Mouse (Mus musculus): ENCODE results near the gene Cdc20. TPM values are rescaled to one million over a fixed set of nuclear protein-coding genes. Genes with fewer than 3 reads are reported as not detected.

Cdc20 gene
- total and polyA plus RNA-seq, 2 experiments from 2014 or later: 57.8 to 78.4 TPM

GRCm38 (mm10) chr4:118437829-118438253, 689 bp upstream of the Cdc20 start:
- 7% methylated on average over 12 of the region's 12 CpGs for WGBS
- TF ChIP-seq EP300 (IDR thresholded peaks at IDR 0.05; ENCODE audit: low read depth): no peak; the same call in 1 of the 2 replicates
- TF ChIP-seq CTCF (IDR thresholded peaks at IDR 0.05; ENCODE audit: low read depth): no peak
- H3K9me3 ChIP-seq (replicated peaks; ENCODE audit: control insufficient read depth, low read length): no peaks in the 10 kb centered on the region
- peak overlapping the region; percentile 80 for H3K9ac ChIP-seq (replicated peaks; ENCODE audit: low read depth, low read length)
- H3K27ac ChIP-seq (ENCODE audit: low read depth): peak overlapping the region; percentile 88
- H3K4me1 ChIP-seq (ENCODE audit: control insufficient read depth, insufficient read depth): peaks cover 37% of the 10 kb centered on the region
- H3K4me2 ChIP-seq (ENCODE audit: low read depth, low read length): peak overlapping the region; percentile 97
- DNase-seq (ENCODE audit: low spot score) (peak; percentile 61), ATAC-seq (ENCODE audit: insufficient read depth, low read depth) (peak; percentile 22)
- peak overlapping the region; percentile 66 for H3K4me3 ChIP-seq (ENCODE audit: low read depth, low read length)
- H3K27me3 ChIP-seq (ENCODE audit: control insufficient read depth, insufficient read depth, low read length): no peaks in the 10 kb centered on the region
- H3K36me3 ChIP-seq (replicated peaks; ENCODE audit: control insufficient read depth, insufficient read depth, low read length): peaks cover 18% of the 10 kb centered on the region

GRCm38 (mm10) chr4:118432332-118432731, 4.8 kb downstream of the Cdc20 start:
- peaks cover 46% of the 10 kb centered on the region for H3K4me1 ChIP-seq (ENCODE audit: control insufficient read depth, insufficient read depth)
- peaks cover 47% of the 10 kb centered on the region for H3K36me3 ChIP-seq (replicated peaks; ENCODE audit: control insufficient read depth, insufficient read depth, low read length)
- H3K27me3 ChIP-seq (ENCODE audit: control insufficient read depth, insufficient read depth, low read length): no peaks in the 10 kb centered on the region

GRCm38 (mm10) chr4:118429215-118429895, 7.8 kb downstream of the Cdc20 start:
- H3K9ac ChIP-seq (replicated peaks; ENCODE audit: low read depth, low read length): peak overlapping the region; percentile 67; the same call in 1 of the 2 replicates
- ATAC-seq (ENCODE audit: insufficient read depth, low read depth) (no peak), DNase-seq (ENCODE audit: low spot score) (no peak)
- TF ChIP-seq EP300 (IDR thresholded peaks at IDR 0.05; ENCODE audit: low read depth): no peak
- no peak for TF ChIP-seq CTCF (IDR thresholded peaks at IDR 0.05; ENCODE audit: low read depth)
- H3K4me2 ChIP-seq (ENCODE audit: low read depth, low read length): peak overlapping the region; percentile 84
- 55% methylated on average over 7 of the region's 7 CpGs for WGBS
- H3K27ac ChIP-seq (ENCODE audit: low read depth): peak overlapping the region; percentile 86; the same call in 1 of the 2 replicates
- peaks cover 24% of the 10 kb centered on the region for H3K4me1 ChIP-seq (ENCODE audit: control insufficient read depth, insufficient read depth)
- no peaks in the 10 kb centered on the region for H3K27me3 ChIP-seq (ENCODE audit: control insufficient read depth, insufficient read depth, low read length)
- peak overlapping the region; percentile 59 for H3K4me3 ChIP-seq (ENCODE audit: low read depth, low read length)
- no peaks in the 10 kb centered on the region for H3K9me3 ChIP-seq (replicated peaks; ENCODE audit: control insufficient read depth, low read length)
- H3K36me3 ChIP-seq (replicated peaks; ENCODE audit: control insufficient read depth, insufficient read depth, low read length): peaks cover 44% of the 10 kb centered on the region

More at GRCm38 (mm10) chr4:118432332-118432731, 4.8 kb downstream of the Cdc20 start:
- DNase-seq (ENCODE audit: low spot score) (no peak), ATAC-seq (ENCODE audit: insufficient read depth, low read depth) (no peak)
- Histone ChIP-seq H3K4me2 (ENCODE audit: low read depth, low read length) (no peak overlapping the region), H3K27ac (ENCODE audit: low read depth) (no peak overlapping the region), H3K4me3 (ENCODE audit: low read depth, low read length) (no peak overlapping the region), H3K9ac (replicated peaks; ENCODE audit: low read depth, low read length) (no peak overlapping the region), H3K9me3 (replicated peaks; ENCODE audit: control insufficient read depth, low read length) (no peaks in the 10 kb centered on the region)
- TF ChIP-seq EP300 (IDR thresholded peaks at IDR 0.05; ENCODE audit: low read depth) (no peak), CTCF (IDR thresholded peaks at IDR 0.05; ENCODE audit: low read depth) (no peak)
- 86% methylated on average over 8 of the region's 8 CpGs for WGBS

- Histone ChIP-seq H3K4me1 (ENCODE audit: control insufficient read depth, insufficient read depth) (peaks cover 21% of the 10 kb centered on the region), H3K36me3 (replicated peaks; ENCODE audit: control insufficient read depth, insufficient read depth, low read length) (peaks cover 37% of the 10 kb centered on the region), H3K9ac (replicated peaks; ENCODE audit: low read depth, low read length) (peak overlapping the region; percentile 67), H3K27me3 (ENCODE audit: control insufficient read depth, insufficient read depth, low read length) (no peaks in the 10 kb centered on the region), H3K9me3 (replicated peaks; ENCODE audit: control insufficient read depth, low read length) (no peaks in the 10 kb centered on the region), H3K4me2 (ENCODE audit: low read depth, low read length) (peak overlapping the region; percentile 84), H3K4me3 (ENCODE audit: low read depth, low read length) (peak overlapping the region; percentile 59), H3K27ac (ENCODE audit: low read depth) (peak overlapping the region; percentile 86)
- ATAC-seq (ENCODE audit: insufficient read depth, low read depth): peak; percentile 34
- no peak for TF ChIP-seq CTCF (IDR thresholded peaks at IDR 0.05; ENCODE audit: low read depth)
- no peak for TF ChIP-seq EP300 (IDR thresholded peaks at IDR 0.05; ENCODE audit: low read depth)
- 28% methylated on average over 15 of the region's 15 CpGs for WGBS
- peak; percentile 72 for DNase-seq (ENCODE audit: low spot score)
These were observed 8.5 kb downstream of the Cdc20 start for GRCm38 (mm10) chr4:118428531-118429214.

- WGBS: 1% methylated on average over 25 of the region's 31 CpGs
- no peak for TF ChIP-seq EP300 (IDR thresholded peaks at IDR 0.05; ENCODE audit: low read depth)
- TF ChIP-seq CTCF (IDR thresholded peaks at IDR 0.05; ENCODE audit: low read depth): peak; percentile 37
- ATAC-seq (ENCODE audit: insufficient read depth, low read depth): peak; percentile 95
These were observed 9.2 kb downstream of the Cdc20 start, which contains the start of gene Elovl1 for GRCm38 (mm10) chr4:118427768-118428451. Gene Elovl1 (plus strand): TSS chr4:118428093.

More at GRCm38 (mm10) chr4:118427768-118428451, 9.2 kb downstream of the Cdc20 start, which contains the start of gene Elovl1:
- no peaks in the 10 kb centered on the region for H3K27me3 ChIP-seq (ENCODE audit: control insufficient read depth, insufficient read depth, low read length)
- peak within 1 kb of the TSS; percentile 86 for H3K27ac ChIP-seq (ENCODE audit: low read depth)
- H3K4me3 ChIP-seq (ENCODE audit: low read depth, low read length): peak within 1 kb of the TSS; percentile 59
- peaks cover 21% of the 10 kb centered on the region for H3K4me1 ChIP-seq (ENCODE audit: control insufficient read depth, insufficient read depth)
- H3K9me3 ChIP-seq (replicated peaks; ENCODE audit: control insufficient read depth, low read length): no peaks in the 10 kb centered on the region
- H3K4me2 ChIP-seq (ENCODE audit: low read depth, low read length): peak within 1 kb of the TSS; percentile 84
- H3K36me3 ChIP-seq (replicated peaks; ENCODE audit: control insufficient read depth, insufficient read depth, low read length): peaks cover 32% of the 10 kb centered on the region
- DNase-seq (ENCODE audit: low spot score): peak; percentile 92
- peak within 1 kb of the TSS; percentile 67 for H3K9ac ChIP-seq (replicated peaks; ENCODE audit: low read depth, low read length)
